ENCODE assay signal across 9 mouse cellular contexts in genomic region chr6:55677326-55677725, GRCm38 (mm10). TPM values are rescaled to one million over a fixed set of nuclear protein-coding genes. Genes with fewer than 3 reads are reported as not detected.
A peak's percentile ranks its signal among the peaks of the same experiment; 100 is the strongest.
DNase-seq lines count a peak whose midpoint lies in the region; ATAC-seq and TF ChIP-seq lines count a peak whose summit lies in the region.
"Had no signal": no experiment of that assay in that cellular context is flagged by ENCODE, and none has a peak within 500 bp of the region (broad histone marks: within the 10 kb centered on the region; RNA-seq: fewer than 3 reads in every experiment).

No protein-coding gene starts in this region.

- TF ChIP-seq CTCF in layer of hippocampus, adult 2 months (conservative IDR thresholded peaks at IDR 0.05), result no peak

- DNase-seq in layer of hippocampus, adult 2 months (ENCODE audit: low spot score in 2 of 2), result no peak
- DNase-seq in layer of hippocampus, postnatal 25 days (ENCODE audit: extremely low spot score in 1 of 2, low spot score in 1 of 2), result no peak
- DNase-seq in frontal cortex, postnatal 14 days (ENCODE audit: low spot score in 2 of 2), result no peak
- DNase-seq in gastrocnemius, postnatal 36 days, result no peak

- H3K9ac ChIP-seq in embryonic facial prominence, embryonic 12.5 days, result peak overlapping the region; percentile 42; the same call in 1 of the 2 replicates
- H3K9ac ChIP-seq in hindbrain, embryonic 12.5 days, result no peak overlapping the region
- no peak overlapping the region for H3K9ac ChIP-seq in midbrain, embryonic 15.5 days

- no peak for ATAC-seq in embryonic facial prominence, embryonic 12.5 days (ENCODE audit: insufficient number of reproducible peaks, insufficient read depth, low FRiP score, low TSS enrichment)
- ATAC-seq in hindbrain, embryonic 12.5 days (ENCODE audit: low FRiP score), result no peak
- ATAC-seq in midbrain, embryonic 15.5 days (replicated peaks), result no peak
- ATAC-seq: Patski had no signal

- peak overlapping the region; percentile 70 for H3K4me2 ChIP-seq in embryonic facial prominence, embryonic 12.5 days (replicated peaks)
- H3K4me2 ChIP-seq in hindbrain, embryonic 12.5 days (replicated peaks), result peak overlapping the region; percentile 62
- peak overlapping the region; percentile 64 for H3K4me2 ChIP-seq in midbrain, embryonic 15.5 days

- H3K9me3 ChIP-seq in embryonic facial prominence, embryonic 12.5 days, result no peaks in the 10 kb centered on the region
- H3K9me3 ChIP-seq in hindbrain, embryonic 12.5 days (replicated peaks), result no peaks in the 10 kb centered on the region
- no peaks in the 10 kb centered on the region for H3K9me3 ChIP-seq in midbrain, embryonic 15.5 days

- peaks cover 8% of the 10 kb centered on the region for H3K4me1 ChIP-seq in embryonic facial prominence, embryonic 12.5 days
- H3K4me1 ChIP-seq in hindbrain, embryonic 12.5 days, result peaks cover 9% of the 10 kb centered on the region
- peaks cover 4% of the 10 kb centered on the region; the same call in 1 of the 2 replicates for H3K4me1 ChIP-seq in midbrain, embryonic 15.5 days

- no peaks in the 10 kb centered on the region for H3K36me3 ChIP-seq in embryonic facial prominence, embryonic 12.5 days
- no peaks in the 10 kb centered on the region for H3K36me3 ChIP-seq in hindbrain, embryonic 12.5 days
- H3K36me3 ChIP-seq in midbrain, embryonic 15.5 days (replicated peaks), result no peaks in the 10 kb centered on the region

- 18% methylated on average over 8 of the region's 8 CpGs for WGBS in embryonic facial prominence, embryonic 12.5 days
- 22% methylated on average over 8 of the region's 8 CpGs for WGBS in hindbrain, embryonic 12.5 days
- 13% methylated on average over 8 of the region's 8 CpGs for WGBS in midbrain, embryonic 15.5 days

- H3K4me3 ChIP-seq in layer of hippocampus, adult 2 months, result peak overlapping the region; percentile 38
- H3K4me3 ChIP-seq in embryonic facial prominence, embryonic 12.5 days, result peak overlapping the region; percentile 32
- H3K4me3 ChIP-seq in hindbrain, embryonic 12.5 days, result peak overlapping the region; percentile 39
- H3K4me3 ChIP-seq in midbrain, embryonic 15.5 days, result peak overlapping the region; percentile 35

- peaks cover 23% of the 10 kb centered on the region for H3K27me3 ChIP-seq in embryonic facial prominence, embryonic 12.5 days
- peaks cover 13% of the 10 kb centered on the region; the same call in 1 of the 2 replicates for H3K27me3 ChIP-seq in hindbrain, embryonic 12.5 days
- no peaks in the 10 kb centered on the region for H3K27me3 ChIP-seq in midbrain, embryonic 15.5 days (replicated peaks)

- intact Hi-C loops in gastrocnemius, postnatal 36 days (cut with DNase I), result no loop called here

- peak overlapping the region; percentile 87 for H3K27ac ChIP-seq in layer of hippocampus, adult 2 months
- H3K27ac ChIP-seq in embryonic facial prominence, embryonic 12.5 days, result no peak overlapping the region
- no peak overlapping the region for H3K27ac ChIP-seq in hindbrain, embryonic 12.5 days
- no peak overlapping the region for H3K27ac ChIP-seq in midbrain, embryonic 15.5 days

RNA-seq across cellular contexts. Expression of gene Neurod6, which starts 3.7 kb away (rescaled TPM):
- total RNA-seq in layer of hippocampus, adult 2 months (2021), result 100 to 1,000 TPM; 170 to 200 TPM
- total RNA-seq in layer of hippocampus, postnatal 25 days (2021), result 100 to 1,000 TPM; 175 to 217 TPM
- 0.52 and 0.94 TPM in 2 replicates for polyA plus RNA-seq in embryonic facial prominence, embryonic 12.5 days (2016; fragmentation: Nextera tagmentation; extraction: Ambion mirVana)
- 18.0 and 22.7 TPM in 2 replicates for polyA plus RNA-seq in hindbrain, embryonic 12.5 days (2016; fragmentation: Nextera tagmentation; extraction: Ambion mirVana)
- 17.3 and 22.5 TPM in 2 replicates for polyA plus RNA-seq in midbrain, embryonic 15.5 days (2015; fragmentation: Nextera tagmentation; extraction: Ambion mirVana)
- not detected for total RNA-seq in gastrocnemius, postnatal 36 days (2021)
- total RNA-seq: liver, adult 2 months had no signal
- polyA plus RNA-seq: liver, adult 2 months; Patski had no signal

Comparison
In these comparisons a context has a peak if more than half of its experiments do, and no peak if none do; other contexts are left out.
1. RNA of gene Neurod6, which starts 3.7 kb away (total RNA-seq): 175 to 217 TPM in layer of hippocampus, postnatal 25 days and 170 to 200 TPM in layer of hippocampus, adult 2 months; not detected in gastrocnemius, postnatal 36 days; every median in the first group is over 100 times any median in the second.
2. Peak in every context shown above with its lines, with median percentiles within 50 percentile points of each other: H3K4me3 ChIP-seq and H3K4me2 ChIP-seq.